Mouse (Mus musculus) liver, embryonic 12.5 days (tissue): ENCODE data around the gene Dnhd1. TPM values are rescaled to one million over a fixed set of nuclear protein-coding genes. Genes with fewer than 3 reads are reported as not detected.

ENCODE experiments used
- ATAC-seq: fragments of 200-750 bp; cut with Nextera tagmentation; 2 replicates; pipeline ENCODE4 v1.8.0; 2017; ENCODE audit warnings: moderate number of reproducible peaks, mild to moderate bottlenecking, moderate library complexity
- H3K27ac ChIP-seq: fragments of 300-500 bp; sonication (generic); 2 replicates; pipeline ENCODE4 v1.5.1; 2016; ENCODE audit warnings: mild to moderate bottlenecking
- H3K27me3 ChIP-seq: fragments of 300-500 bp; sonication (generic); replicated peaks from 2 replicates; pipeline ENCODE4 v1.6.1; 2016; ENCODE audit warnings: mild to moderate bottlenecking, moderate library complexity
- H3K36me3 ChIP-seq: fragments of 300-500 bp; sonication (generic); 2 replicates; pipeline ENCODE4 v1.6.1; 2016; ENCODE audit warnings: mild to moderate bottlenecking, moderate library complexity
- H3K4me1 ChIP-seq: fragments of 300-500 bp; sonication (generic); 2 replicates; pipeline ENCODE4 v1.6.1; 2016
- H3K4me2 ChIP-seq: fragments of 300-500 bp; sonication (generic); 2 replicates; pipeline ENCODE4 v1.6.1; 2016; ENCODE audit warnings: mild to moderate bottlenecking, moderate library complexity
- H3K4me3 ChIP-seq: fragments of 300-500 bp; sonication (generic); 2 replicates; pipeline ENCODE4 v1.5.1; 2016; ENCODE audit warnings: mild to moderate bottlenecking, moderate library complexity
- H3K9ac ChIP-seq: fragments of 300-500 bp; sonication (generic); 2 replicates; pipeline ENCODE4 v1.6.1; 2016; ENCODE audit warnings: mild to moderate bottlenecking, moderate library complexity
- H3K9me3 ChIP-seq: fragments of 300-500 bp; sonication (generic); replicated peaks from 2 replicates; pipeline ENCODE4 v1.6.1; 2016; ENCODE audit warnings: mild to moderate bottlenecking, moderate library complexity
- WGBS: fragments of 180-500 bp; shearing (Covaris S2); methylation state at CpG from one replicate; pipeline ENCODE4 v1.1.7; 2016; ENCODE audit not compliant: insufficient replicate concordance; 5-methylcytosine and 5-hydroxymethylcytosine counted together
- polyA plus RNA-seq: library from polyadenylated mRNA; unstranded; fragments of >200 nt; fragmentation: Nextera tagmentation; extraction: Ambion mirVana; gene quantifications from 2 replicates; pipeline ENCODE4 v1.2.1, GENCODE M21; 2016

Dnhd1 gene
- polyA plus RNA-seq, result 0.24 and 0.47 TPM in 2 replicates

- H3K27ac ChIP-seq, result no peak within 1 kb of the TSS
- H3K9ac ChIP-seq, result peak within 1 kb of the TSS; percentile 59
- ATAC-seq, result peak; percentile 95
Observed at GRCm38 (mm10) chr7:105650639-105651435, at the start of gene Dnhd1. Gene Dnhd1 (plus strand): TSS chr7:105650827.

GRCm38 (mm10) chr7:105602860-105603623 is 47.6 kb upstream of the Dnhd1 start:
- Histone ChIP-seq H3K36me3 (no peaks in the 10 kb centered on the region), H3K27me3 (no peaks in the 10 kb centered on the region), H3K27ac (no peak overlapping the region), H3K9me3 (no peaks in the 10 kb centered on the region), H3K4me3 (no peak overlapping the region), H3K4me2 (no peak overlapping the region), H3K4me1 (no peaks in the 10 kb centered on the region), H3K9ac (no peak overlapping the region)
- 38% methylated on average over 9 of the region's 9 CpGs for WGBS
- ATAC-seq, result peak; percentile 52

More at GRCm38 (mm10) chr7:105650639-105651435, at the start of gene Dnhd1:
- Histone ChIP-seq H3K36me3 (0 out of 2 replicates have a peak, but pooled peaks cover 4% of the 10 kb centered on the region), H3K9me3 (no peaks in the 10 kb centered on the region), H3K4me2 (peak within 1 kb of the TSS; percentile 81), H3K27me3 (no peaks in the 10 kb centered on the region), H3K4me3 (peak within 1 kb of the TSS; percentile 58), H3K4me1 (peaks cover 11% of the 10 kb centered on the region)
- WGBS, result 3% methylated on average over 17 of the region's 17 CpGs

- Histone ChIP-seq H3K9ac (no peak overlapping the region), H3K4me3 (no peak overlapping the region), H3K36me3 (peaks cover 27% of the 10 kb centered on the region), H3K27ac (no peak overlapping the region), H3K27me3 (no peaks in the 10 kb centered on the region), H3K4me1 (no peaks in the 10 kb centered on the region), H3K9me3 (no peaks in the 10 kb centered on the region), H3K4me2 (no peak overlapping the region)
- no peak for ATAC-seq
- 47% methylated on average over 3 of the region's 3 CpGs for WGBS
Observed at GRCm38 (mm10) chr7:105608467-105608866, 42.2 kb upstream of the Dnhd1 start.

GRCm38 (mm10) chr7:105611767-105612166 is 38.9 kb upstream of the Dnhd1 start:
- no peaks in the 10 kb centered on the region for H3K27me3 ChIP-seq
- ATAC-seq, result no peak
- H3K9ac ChIP-seq, result no peak overlapping the region
- no peak overlapping the region for H3K4me2 ChIP-seq
- WGBS, result 60% methylated on average over 1 of the region's 1 CpGs
- no peak overlapping the region for H3K4me3 ChIP-seq
- H3K36me3 ChIP-seq, result peaks cover 43% of the 10 kb centered on the region
- H3K4me1 ChIP-seq, result 0 out of 2 replicates have a peak, but pooled peaks cover 3% of the 10 kb centered on the region
- no peak overlapping the region for H3K27ac ChIP-seq
- no peaks in the 10 kb centered on the region for H3K9me3 ChIP-seq

- WGBS, result 63% methylated on average over 1 of the region's 1 CpGs
- 0 out of 2 replicates have a peak, but pooled peaks cover 4% of the 10 kb centered on the region for H3K4me1 ChIP-seq
- no peaks in the 10 kb centered on the region for H3K27me3 ChIP-seq
- peaks cover 70% of the 10 kb centered on the region for H3K36me3 ChIP-seq
- no peak overlapping the region for H3K27ac ChIP-seq
- H3K9me3 ChIP-seq, result no peaks in the 10 kb centered on the region
- H3K4me3 ChIP-seq, result no peak overlapping the region
- no peak overlapping the region for H3K4me2 ChIP-seq
- ATAC-seq, result no peak
- H3K9ac ChIP-seq, result no peak overlapping the region
Observed at GRCm38 (mm10) chr7:105614400-105614799, 36.2 kb upstream of the Dnhd1 start.

GRCm38 (mm10) chr7:105615720-105616119 is 34.9 kb upstream of the Dnhd1 start:
- Histone ChIP-seq H3K27me3 (no peaks in the 10 kb centered on the region), H3K4me1 (0 out of 2 replicates have a peak, but pooled peaks cover 4% of the 10 kb centered on the region), H3K9ac (no peak overlapping the region), H3K36me3 (peaks cover 65% of the 10 kb centered on the region), H3K27ac (no peak overlapping the region), H3K4me3 (no peak overlapping the region), H3K4me2 (no peak overlapping the region), H3K9me3 (no peaks in the 10 kb centered on the region)
- ATAC-seq, result no peak
- 64% methylated on average over 1 of the region's 1 CpGs for WGBS

GRCm38 (mm10) chr7:105616561-105616960 is 34.1 kb upstream of the Dnhd1 start:
- no peak overlapping the region for H3K4me2 ChIP-seq
- H3K4me1 ChIP-seq, result 0 out of 2 replicates have a peak, but pooled peaks cover 4% of the 10 kb centered on the region
- no peak overlapping the region for H3K4me3 ChIP-seq
- H3K27ac ChIP-seq, result no peak overlapping the region
- no peak overlapping the region for H3K9ac ChIP-seq
- no peak for ATAC-seq
- no peaks in the 10 kb centered on the region for H3K9me3 ChIP-seq
- no peaks in the 10 kb centered on the region for H3K27me3 ChIP-seq
- peaks cover 57% of the 10 kb centered on the region for H3K36me3 ChIP-seq
- WGBS, result 76% methylated on average over 6 of the region's 6 CpGs

GRCm38 (mm10) chr7:105617810-105618209 is 32.8 kb upstream of the Dnhd1 start:
- Histone ChIP-seq H3K9ac (no peak overlapping the region), H3K4me3 (no peak overlapping the region), H3K9me3 (no peaks in the 10 kb centered on the region), H3K4me2 (no peak overlapping the region), H3K27ac (no peak overlapping the region), H3K36me3 (peaks cover 54% of the 10 kb centered on the region), H3K27me3 (no peaks in the 10 kb centered on the region), H3K4me1 (0 out of 2 replicates have a peak, but pooled peaks cover 4% of the 10 kb centered on the region)
- 90% methylated on average over 22 of the region's 22 CpGs for WGBS
- ATAC-seq, result no peak

- no peak for ATAC-seq
- 0 out of 2 replicates have a peak, but pooled peaks cover 4% of the 10 kb centered on the region for H3K4me1 ChIP-seq
Observed at GRCm38 (mm10) chr7:105619701-105620100, 30.9 kb upstream of the Dnhd1 start.

GRCm38 (mm10) chr7:105621053-105621452 is 29.6 kb upstream of the Dnhd1 start:
- H3K4me2 ChIP-seq, result no peak overlapping the region
- peaks cover 45% of the 10 kb centered on the region for H3K36me3 ChIP-seq
- no peak overlapping the region for H3K4me3 ChIP-seq
- WGBS, result 75% methylated on average over 4 of the region's 4 CpGs
- H3K9me3 ChIP-seq, result no peaks in the 10 kb centered on the region
- no peaks in the 10 kb centered on the region for H3K27me3 ChIP-seq
- 0 out of 2 replicates have a peak, but pooled peaks cover 4% of the 10 kb centered on the region for H3K4me1 ChIP-seq
- H3K9ac ChIP-seq, result no peak overlapping the region
- H3K27ac ChIP-seq, result no peak overlapping the region
- no peak for ATAC-seq

More at GRCm38 (mm10) chr7:105619701-105620100, 30.9 kb upstream of the Dnhd1 start:
- Histone ChIP-seq H3K36me3 (peaks cover 51% of the 10 kb centered on the region), H3K4me3 (no peak overlapping the region), H3K9ac (no peak overlapping the region), H3K4me2 (no peak overlapping the region), H3K9me3 (no peaks in the 10 kb centered on the region), H3K27me3 (no peaks in the 10 kb centered on the region), H3K27ac (no peak overlapping the region)
- WGBS, result 61% methylated on average over 3 of the region's 3 CpGs

- no peak overlapping the region for H3K4me2 ChIP-seq
- no peak overlapping the region for H3K27ac ChIP-seq
- H3K4me1 ChIP-seq, result 0 out of 2 replicates have a peak, but pooled peaks cover 1% of the 10 kb centered on the region
- no peak for ATAC-seq
- H3K9ac ChIP-seq, result no peak overlapping the region
- 65% methylated on average over 8 of the region's 8 CpGs for WGBS
- H3K9me3 ChIP-seq, result no peaks in the 10 kb centered on the region
- H3K36me3 ChIP-seq, result peaks cover 41% of the 10 kb centered on the region
- no peaks in the 10 kb centered on the region for H3K27me3 ChIP-seq
- H3K4me3 ChIP-seq, result no peak overlapping the region
Observed at GRCm38 (mm10) chr7:105621646-105622292, 28.9 kb upstream of the Dnhd1 start.
